Mouse (Mus musculus) liver, postnatal 0 days (tissue): ENCODE results near the gene Kat2b. TPM values are rescaled to one million over a fixed set of nuclear protein-coding genes. Genes with fewer than 3 reads are reported as not detected.

ENCODE experiments used
- ATAC-seq: fragments of 200-750 bp; cut with Nextera tagmentation; 2 replicates; pipeline ENCODE4 v1.8.0; 2017; ENCODE audit warnings: mild to moderate bottlenecking, moderate library complexity
- DNase-seq: peaks from one replicate; pipeline ENCODE4 v3.0.0-alpha.2; 2016
- H3K27ac ChIP-seq: fragments of 300-500 bp; sonication (generic); 2 replicates; pipeline ENCODE4 v1.5.1; 2014; ENCODE audit warnings: antibody characterized with exemption, moderate library complexity, mild to moderate bottlenecking, low read depth
- H3K27me3 ChIP-seq: fragments of 300-500 bp; sonication (generic); 2 replicates; pipeline ENCODE4 v1.6.1; 2014; ENCODE audit warnings: low read length, control low read depth, mixed read lengths; ENCODE audit not compliant: insufficient read depth
- H3K36me3 ChIP-seq: fragments of 300-500 bp; sonication (generic); replicated peaks from 2 replicates; pipeline ENCODE4 v1.6.1; 2014; ENCODE audit warnings: mild to moderate bottlenecking, control low read depth, low read length, moderate library complexity, mixed read lengths; ENCODE audit not compliant: insufficient read depth
- H3K4me1 ChIP-seq: fragments of 300-500 bp; sonication (generic); 2 replicates; pipeline ENCODE4 v1.6.1; 2014; ENCODE audit warnings: antibody characterized with exemption, mild to moderate bottlenecking, control low read depth; ENCODE audit not compliant: insufficient read depth
- H3K4me2 ChIP-seq: fragments of 300-500 bp; sonication (generic); 2 replicates; pipeline ENCODE4 v1.6.1; 2014; ENCODE audit warnings: low read depth, mild to moderate bottlenecking, low read length, moderate library complexity, mixed read lengths
- H3K4me3 ChIP-seq: fragments of 300-500 bp; sonication (generic); 2 replicates; pipeline ENCODE4 v1.5.1; 2014; ENCODE audit warnings: low read depth, low read length
- H3K9ac ChIP-seq: fragments of 300-500 bp; sonication (generic); replicated peaks from 2 replicates; pipeline ENCODE4 v1.6.1; 2014; ENCODE audit warnings: mild to moderate bottlenecking, moderate library complexity
- H3K9me3 ChIP-seq: fragments of 300-500 bp; sonication (generic); 2 replicates; pipeline ENCODE4 v1.6.1; 2016; ENCODE audit warnings: mild to moderate bottlenecking, control low read depth, low read length, mixed read lengths
- CTCF ChIP-seq: sonication (generic); IDR thresholded peaks from 2 replicates; pipeline ENCODE4 v1.5.1; 2016; ENCODE audit warnings: antibody characterized with exemption, low read depth
- EP300 ChIP-seq: IDR thresholded peaks from 2 replicates; pipeline ENCODE4 v1.6.1; 2016; ENCODE audit warnings: antibody characterized with exemption, low read depth, mild to moderate bottlenecking
- WGBS: fragments of 180-500 bp; shearing (Covaris S2); extraction: QIAGEN DNeasy Blood & Tissue Kit; methylation state at CpG from one replicate; pipeline ENCODE4 v1.1.7; 2014; ENCODE audit not compliant: insufficient replicate concordance; 5-methylcytosine and 5-hydroxymethylcytosine counted together
- polyA plus RNA-seq: library from polyadenylated mRNA; unstranded; fragments of >200 nt; fragmentation: Nextera tagmentation; extraction: Ambion mirVana; gene quantifications from 2 replicates; pipeline ENCODE4 v1.2.1, GENCODE M21; 2015

Gene Kat2b
- polyA plus RNA-seq, 1 experiment from 2014 or later = 6.2 TPM

- no peak overlapping the region for H3K4me3 ChIP-seq
- no peaks in the 10 kb centered on the region for H3K27me3 ChIP-seq
- TF ChIP-seq CTCF (no peak), EP300 (no peak)
- no peak for ATAC-seq
- H3K36me3 ChIP-seq = peaks cover 4% of the 10 kb centered on the region; the same call in 1 of the 2 replicates
- WGBS = 71% methylated on average over 4 of the region's 4 CpGs
- H3K9me3 ChIP-seq = no peaks in the 10 kb centered on the region
- no peak overlapping the region for H3K4me2 ChIP-seq
- peak overlapping the region; percentile 48; the same call in 1 of the 2 replicates for H3K27ac ChIP-seq
- H3K4me1 ChIP-seq = 0 out of 2 replicates have a peak, but pooled peaks cover 3% of the 10 kb centered on the region
- H3K9ac ChIP-seq = no peak overlapping the region
- DNase-seq = no peak
Observed at GRCm38 (mm10) chr17:53627497-53627896, 60.8 kb downstream of the Kat2b start.

GRCm38 (mm10) chr17:53628131-53628530 lies 61.5 kb downstream of the Kat2b start:
- Histone ChIP-seq H3K36me3 (peaks cover 9% of the 10 kb centered on the region; the same call in 1 of the 2 replicates), H3K9me3 (no peaks in the 10 kb centered on the region), H3K4me2 (no peak overlapping the region), H3K27me3 (no peaks in the 10 kb centered on the region), H3K4me1 (0 out of 2 replicates have a peak, but pooled peaks cover 3% of the 10 kb centered on the region), H3K9ac (no peak overlapping the region), H3K4me3 (no peak overlapping the region), H3K27ac (peak overlapping the region; percentile 48)
- TF ChIP-seq CTCF = no peak
- no peak for TF ChIP-seq EP300
- ATAC-seq (peak; percentile 74), DNase-seq (no peak)
- 64% methylated on average over 5 of the region's 5 CpGs for WGBS

- H3K27ac ChIP-seq = no peak overlapping the region
- TF ChIP-seq EP300 = no peak
- TF ChIP-seq CTCF = no peak
- DNase-seq = no peak
- 0 out of 2 replicates have a peak, but pooled peaks cover 3% of the 10 kb centered on the region for H3K4me1 ChIP-seq
- no peaks in the 10 kb centered on the region for H3K9me3 ChIP-seq
- no peaks in the 10 kb centered on the region for H3K27me3 ChIP-seq
- no peak overlapping the region for H3K9ac ChIP-seq
- ATAC-seq = no peak
- no peak overlapping the region for H3K4me2 ChIP-seq
- H3K4me3 ChIP-seq = no peak overlapping the region
- H3K36me3 ChIP-seq = peaks cover 20% of the 10 kb centered on the region
Observed at GRCm38 (mm10) chr17:53631344-53631743, 64.7 kb downstream of the Kat2b start.

GRCm38 (mm10) chr17:53643360-53643759 lies 76.7 kb downstream of the Kat2b start:
- WGBS = 62% methylated on average over 4 of the region's 4 CpGs
- ATAC-seq (peak; percentile 97), DNase-seq (peak; percentile 28)
- TF ChIP-seq CTCF (no peak), EP300 (peak; percentile 37; the same call in 1 of the 2 replicates)
- Histone ChIP-seq H3K4me1 (peaks cover 8% of the 10 kb centered on the region; the same call in 1 of the 2 replicates), H3K9ac (no peak overlapping the region), H3K9me3 (no peaks in the 10 kb centered on the region), H3K27ac (peak overlapping the region; percentile 76), H3K36me3 (peaks cover 43% of the 10 kb centered on the region), H3K4me2 (no peak overlapping the region), H3K4me3 (no peak overlapping the region), H3K27me3 (no peaks in the 10 kb centered on the region)

- Histone ChIP-seq H3K27ac (peak overlapping the region; percentile 37), H3K4me1 (peaks cover 2% of the 10 kb centered on the region; the same call in 1 of the 2 replicates), H3K27me3 (no peaks in the 10 kb centered on the region), H3K9me3 (no peaks in the 10 kb centered on the region), H3K4me3 (no peak overlapping the region), H3K9ac (no peak overlapping the region), H3K36me3 (peaks cover 39% of the 10 kb centered on the region), H3K4me2 (no peak overlapping the region)
- WGBS = 60% methylated on average over 2 of the region's 2 CpGs
- peak; percentile 15 for DNase-seq
- ATAC-seq = peak; percentile 95
- TF ChIP-seq CTCF (no peak), EP300 (no peak)
Observed at GRCm38 (mm10) chr17:53650251-53650661, 83.6 kb downstream of the Kat2b start.

GRCm38 (mm10) chr17:53654596-53654995 lies 87.9 kb downstream of the Kat2b start:
- Histone ChIP-seq H3K9ac (no peak overlapping the region), H3K4me3 (no peak overlapping the region), H3K4me1 (peaks cover 2% of the 10 kb centered on the region; the same call in 1 of the 2 replicates), H3K4me2 (no peak overlapping the region), H3K27me3 (no peaks in the 10 kb centered on the region), H3K27ac (no peak overlapping the region), H3K36me3 (peaks cover 54% of the 10 kb centered on the region), H3K9me3 (no peaks in the 10 kb centered on the region)
- TF ChIP-seq EP300 = no peak
- TF ChIP-seq CTCF = no peak
- no peak for DNase-seq
- 79% methylated on average over 4 of the region's 4 CpGs for WGBS
- ATAC-seq = no peak
